Mouse (Mus musculus) MEL (cell line): ENCODE data around the gene Pik3c2b.

Source experiments
- CTCF ChIP-seq, 3 experiments: IDR thresholded peaks in 2 of 3; conservative IDR thresholded peaks in 1 of 3; 2 replicates each; pipeline ENCODE4 v1.5.1; 2011 to 2012; ENCODE audit warnings: low read length in 3 of 3, low read depth in 2 of 3, mild to moderate bottlenecking in 2 of 3, improper control_type of control experiment in 1 of 3, inconsistent platforms in 1 of 3, mixed read lengths in 1 of 3, moderate library complexity in 1 of 3; ENCODE audit not compliant: control insufficient read depth in 1 of 3, insufficient read depth in 1 of 3, poor library complexity in 1 of 3, severe bottlenecking in 1 of 3
- GATA1 ChIP-seq: IDR thresholded peaks from 2 replicates; pipeline ENCODE4 v1.6.1; 2011; ENCODE audit warnings: low read depth, low read length, improper control_type of control experiment
- POLR2A ChIP-seq, 2 experiments: IDR thresholded peaks; 2 replicates each; pipeline ENCODE4 v1.6.1; 2011 to 2012; ENCODE audit warnings: low read length in 2 of 2, mild to moderate bottlenecking in 2 of 2, control low read depth in 1 of 2, improper control_type of control experiment in 1 of 2, low read depth in 1 of 2, moderate library complexity in 1 of 2; ENCODE audit not compliant: control insufficient read depth in 1 of 2, insufficient read depth in 1 of 2, poor library complexity in 1 of 2
- RAD21 ChIP-seq: IDR thresholded peaks from 2 replicates; pipeline ENCODE4 v1.6.1; 2011; ENCODE audit warnings: mild to moderate bottlenecking, low read depth, low read length, improper control_type of control experiment
- ZMIZ1 ChIP-seq: IDR thresholded peaks from 2 replicates; pipeline ENCODE4 v1.6.1; 2012; ENCODE audit warnings: low read depth, mild to moderate bottlenecking, inconsistent platforms, low read length, improper control_type of control experiment, moderate library complexity

DNA sequence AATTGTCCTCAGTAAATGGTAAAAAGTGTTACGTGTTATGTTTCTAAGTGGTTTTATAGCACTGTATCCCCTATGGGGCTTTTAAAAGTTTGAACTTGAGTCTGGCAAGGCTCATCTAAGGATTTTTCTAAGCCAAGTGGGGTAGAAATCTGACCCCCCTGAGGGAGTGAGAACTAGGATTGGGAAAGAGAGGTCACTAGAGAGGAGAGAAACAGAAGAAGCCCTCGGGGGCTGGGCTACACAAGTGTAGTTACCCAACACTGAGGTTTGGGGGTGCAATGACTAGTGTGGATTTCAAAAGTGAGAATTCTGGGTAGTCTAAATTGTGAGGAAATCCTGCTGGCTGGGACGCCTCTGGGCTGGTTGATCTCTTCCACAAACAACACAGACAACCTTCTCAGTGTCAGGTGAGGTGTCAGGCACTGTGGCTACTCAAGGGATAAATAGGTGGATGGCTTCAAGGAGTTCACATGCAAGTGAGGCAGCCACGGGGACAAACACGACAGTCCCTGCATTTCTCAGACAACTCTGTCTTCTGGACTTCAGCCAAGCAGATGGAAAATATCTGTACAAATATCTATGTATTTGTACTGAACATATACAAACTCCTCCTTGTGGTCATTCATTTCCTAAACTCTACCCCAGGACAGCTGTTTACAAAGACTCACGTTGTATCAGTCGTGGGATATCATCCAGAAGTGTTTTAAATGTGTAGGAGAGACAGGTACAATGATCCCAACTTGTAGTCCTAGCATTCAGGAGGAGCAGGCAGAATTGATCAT, 74.7 kb downstream of the Pik3c2b start:
- TF ChIP-seq ZMIZ1 = no peak
- TF ChIP-seq POLR2A (IDR thresholded peaks at IDR 0.05; ENCODE audit: control insufficient read depth in 1 of 2, insufficient read depth in 1 of 2, low read depth in 1 of 2, low read length in 2 of 2, poor library complexity in 1 of 2) = no peak
- TF ChIP-seq CTCF (IDR thresholded peaks at IDR 0.05 in 2 of 3, conservative IDR thresholded peaks at IDR 0.05 in 1 of 3; ENCODE audit: control insufficient read depth in 1 of 3, insufficient read depth in 1 of 3, low read depth in 2 of 3, low read length in 3 of 3, poor library complexity in 1 of 3, severe bottlenecking in 1 of 3) = no peak
- TF ChIP-seq GATA1 = no peak
- TF ChIP-seq RAD21 = no peak
